Mouse (Mus musculus): ENCODE data around the gene Ripply1. TPM values are rescaled to one million over a fixed set of nuclear protein-coding genes. Genes with fewer than 3 reads are reported as not detected.

Gene Ripply1
- polyA plus RNA-seq, 1 experiment = not detected

- WGBS = 79% methylated on average over 8 of the region's 8 CpGs
- H3K27me3 ChIP-seq (ENCODE audit: control insufficient read depth, insufficient read depth, low read length) = no peaks in the 10 kb centered on the region
- peaks cover 5% of the 10 kb centered on the region; the same call in 1 of the 2 replicates for H3K4me1 ChIP-seq (ENCODE audit: control insufficient read depth, insufficient read depth, insufficient read length, low read length)
- H3K27ac ChIP-seq (ENCODE audit: insufficient read depth, low read depth, low read length) = no peak within 1 kb of the TSS
- H3K4me3 ChIP-seq (ENCODE audit: low read depth, low read length) = no peak within 1 kb of the TSS
- no peak for TF ChIP-seq POLR2A (IDR thresholded peaks at IDR 0.05; ENCODE audit: low read depth, low read length)
- TF ChIP-seq CTCF (IDR thresholded peaks at IDR 0.05; ENCODE audit: extremely low read depth, insufficient read length, insufficient replicate concordance, low read depth, low read length) = no peak
- no peaks in the 10 kb centered on the region for H3K36me3 ChIP-seq (ENCODE audit: control insufficient read depth, insufficient read depth, low read length)
Observed at GRCm38 (mm10) chrX:139800406-139800878, 18.3 kb upstream of the Ripply1 start, which contains the start of gene Cldn2. Gene Cldn2 (plus strand): TSS chrX:139800828.

- no peak overlapping the region for H3K27ac ChIP-seq (ENCODE audit: insufficient read depth, low read depth, low read length)
- 71% methylated on average over 3 of the region's 3 CpGs for WGBS
- H3K27me3 ChIP-seq (ENCODE audit: control insufficient read depth, insufficient read depth, low read length) = no peaks in the 10 kb centered on the region
- H3K4me3 ChIP-seq (ENCODE audit: low read depth, low read length) = no peak overlapping the region
- TF ChIP-seq POLR2A (IDR thresholded peaks at IDR 0.05; ENCODE audit: low read depth, low read length) (no peak), CTCF (IDR thresholded peaks at IDR 0.05; ENCODE audit: extremely low read depth, insufficient read length, insufficient replicate concordance, low read depth, low read length) (no peak)
- no peaks in the 10 kb centered on the region for H3K36me3 ChIP-seq (ENCODE audit: control insufficient read depth, insufficient read depth, low read length)
- H3K4me1 ChIP-seq (ENCODE audit: control insufficient read depth, insufficient read depth, insufficient read length, low read length) = peaks cover 5% of the 10 kb centered on the region; the same call in 1 of the 2 replicates
Observed at GRCm38 (mm10) chrX:139799953-139800352, 17.8 kb upstream of the Ripply1 start.

- Histone ChIP-seq H3K36me3 (ENCODE audit: control insufficient read depth, insufficient read depth, low read length) (no peaks in the 10 kb centered on the region), H3K27ac (ENCODE audit: insufficient read depth, low read depth, low read length) (no peak overlapping the region), H3K27me3 (ENCODE audit: control insufficient read depth, insufficient read depth, low read length) (no peaks in the 10 kb centered on the region), H3K4me3 (ENCODE audit: low read depth, low read length) (no peak overlapping the region), H3K4me1 (ENCODE audit: control insufficient read depth, insufficient read depth, insufficient read length, low read length) (peaks cover 5% of the 10 kb centered on the region; the same call in 1 of the 2 replicates)
- WGBS = 28% methylated on average over 9 of the region's 9 CpGs
- TF ChIP-seq POLR2A (IDR thresholded peaks at IDR 0.05; ENCODE audit: low read depth, low read length) = no peak
- no peak for TF ChIP-seq CTCF (IDR thresholded peaks at IDR 0.05; ENCODE audit: extremely low read depth, insufficient read length, insufficient replicate concordance, low read depth, low read length)
Observed at GRCm38 (mm10) chrX:139797875-139798274, 15.7 kb upstream of the Ripply1 start.

- Histone ChIP-seq H3K27me3 (ENCODE audit: control insufficient read depth, insufficient read depth, low read length) (no peaks in the 10 kb centered on the region), H3K27ac (ENCODE audit: insufficient read depth, low read depth, low read length) (no peak overlapping the region), H3K4me1 (ENCODE audit: control insufficient read depth, insufficient read depth, insufficient read length, low read length) (peaks cover 7% of the 10 kb centered on the region; the same call in 1 of the 2 replicates), H3K4me3 (ENCODE audit: low read depth, low read length) (no peak overlapping the region), H3K36me3 (ENCODE audit: control insufficient read depth, insufficient read depth, low read length) (no peaks in the 10 kb centered on the region)
- TF ChIP-seq POLR2A (IDR thresholded peaks at IDR 0.05; ENCODE audit: low read depth, low read length) = no peak
- TF ChIP-seq CTCF (IDR thresholded peaks at IDR 0.05; ENCODE audit: extremely low read depth, insufficient read length, insufficient replicate concordance, low read depth, low read length) = no peak
- 87% methylated on average over 6 of the region's 6 CpGs for WGBS
Observed at GRCm38 (mm10) chrX:139796037-139796436, 13.9 kb upstream of the Ripply1 start.

- no peaks in the 10 kb centered on the region for H3K36me3 ChIP-seq (ENCODE audit: control insufficient read depth, insufficient read depth, low read length)
- no peak overlapping the region for H3K27ac ChIP-seq (ENCODE audit: insufficient read depth, low read depth, low read length)
- H3K4me1 ChIP-seq (ENCODE audit: control insufficient read depth, insufficient read depth, insufficient read length, low read length) = peaks cover 13% of the 10 kb centered on the region; the same call in 1 of the 2 replicates
- no peaks in the 10 kb centered on the region for H3K27me3 ChIP-seq (ENCODE audit: control insufficient read depth, insufficient read depth, low read length)
- no peak overlapping the region for H3K4me3 ChIP-seq (ENCODE audit: low read depth, low read length)
- TF ChIP-seq CTCF (IDR thresholded peaks at IDR 0.05; ENCODE audit: extremely low read depth, insufficient read length, insufficient replicate concordance, low read depth, low read length) (no peak), POLR2A (IDR thresholded peaks at IDR 0.05; ENCODE audit: low read depth, low read length) (no peak)
- 38% methylated on average over 7 of the region's 7 CpGs for WGBS
Observed at GRCm38 (mm10) chrX:139794072-139794845, 12.1 kb upstream of the Ripply1 start.

GRCm38 (mm10) chrX:139785764-139786163 is 3.6 kb upstream of the Ripply1 start:
- peaks cover 13% of the 10 kb centered on the region; the same call in 1 of the 2 replicates for H3K4me1 ChIP-seq (ENCODE audit: control insufficient read depth, insufficient read depth, insufficient read length, low read length)
- no peak overlapping the region for H3K4me3 ChIP-seq (ENCODE audit: low read depth, low read length)
- peak overlapping the region; percentile 67; the same call in 1 of the 2 replicates for H3K27ac ChIP-seq (ENCODE audit: insufficient read depth, low read depth, low read length)
- TF ChIP-seq CTCF (IDR thresholded peaks at IDR 0.05; ENCODE audit: extremely low read depth, insufficient read length, insufficient replicate concordance, low read depth, low read length) = no peak
- no peak for TF ChIP-seq POLR2A (IDR thresholded peaks at IDR 0.05; ENCODE audit: low read depth, low read length)
- no peaks in the 10 kb centered on the region for H3K27me3 ChIP-seq (ENCODE audit: control insufficient read depth, insufficient read depth, low read length)
- no peaks in the 10 kb centered on the region for H3K36me3 ChIP-seq (ENCODE audit: control insufficient read depth, insufficient read depth, low read length)
- WGBS = 11% methylated on average over 1 of the region's 1 CpGs

GRCm38 (mm10) chrX:139783045-139783422 is 881 bp upstream of the Ripply1 start:
- Histone ChIP-seq H3K4me1 (ENCODE audit: control insufficient read depth, insufficient read depth, insufficient read length, low read length) (peaks cover 8% of the 10 kb centered on the region; the same call in 1 of the 2 replicates), H3K4me3 (ENCODE audit: low read depth, low read length) (no peak overlapping the region), H3K36me3 (ENCODE audit: control insufficient read depth, insufficient read depth, low read length) (no peaks in the 10 kb centered on the region), H3K27me3 (ENCODE audit: control insufficient read depth, insufficient read depth, low read length) (no peaks in the 10 kb centered on the region), H3K27ac (ENCODE audit: insufficient read depth, low read depth, low read length) (no peak overlapping the region)
- no peak for TF ChIP-seq CTCF (IDR thresholded peaks at IDR 0.05; ENCODE audit: extremely low read depth, insufficient read length, insufficient replicate concordance, low read depth, low read length)
- no peak for TF ChIP-seq POLR2A (IDR thresholded peaks at IDR 0.05; ENCODE audit: low read depth, low read length)
- WGBS = 73% methylated on average over 3 of the region's 3 CpGs

Data from small intestine, adult 2 months (tissue).